In genomic region chr5:146471311-146471710, GRCm38 (mm10) we compare ENCODE assay signal across 19 mouse cellular contexts. TPM values are rescaled to one million over a fixed set of nuclear protein-coding genes. Genes with fewer than 3 reads are reported as not detected.
DNase-seq lines count a peak whose midpoint lies in the region; ATAC-seq lines count a peak whose summit lies in the region.
"Had no signal": no experiment of that assay in that cellular context is flagged by ENCODE, and none has a peak within 500 bp of the region (broad histone marks: within the 10 kb centered on the region; RNA-seq: fewer than 3 reads in every experiment).

No protein-coding gene starts in this region.

- H3K4me2 ChIP-seq in intestine, embryonic 15.5 days (replicated peaks), result no peak overlapping the region
- no peak overlapping the region for H3K4me2 ChIP-seq in intestine, embryonic 16.5 days (ENCODE audit: low read depth, low read length)
- no peak overlapping the region for H3K4me2 ChIP-seq in kidney, embryonic 15.5 days
- H3K4me2 ChIP-seq in liver, embryonic 12.5 days, result no peak overlapping the region
- no peak overlapping the region for H3K4me2 ChIP-seq in liver, embryonic 11.5 days
- no peak overlapping the region for H3K4me2 ChIP-seq in forebrain, embryonic 14.5 days (ENCODE audit: low read length)
- H3K4me2 ChIP-seq: forebrain, embryonic 13.5 days; heart, embryonic 13.5 days had no signal

- peak; percentile 29 for DNase-seq in kidney, adult 9 months
- DNase-seq in liver, embryonic 11.5 days (ENCODE audit: low spot score), result no peak
- DNase-seq in forebrain, embryonic 14.5 days (ENCODE audit: low spot score), result no peak
- DNase-seq: B cell, adult 2 months; cerebellum, adult 2 months; gastrocnemius, postnatal 36 days; heart, postnatal 36 days had no signal

- H3K27me3 ChIP-seq in intestine, embryonic 15.5 days (replicated peaks), result no peaks in the 10 kb centered on the region
- no peaks in the 10 kb centered on the region for H3K27me3 ChIP-seq in intestine, embryonic 16.5 days (replicated peaks; ENCODE audit: control insufficient read depth, insufficient read depth, low read length)
- no peaks in the 10 kb centered on the region for H3K27me3 ChIP-seq in kidney, embryonic 15.5 days
- no peaks in the 10 kb centered on the region for H3K27me3 ChIP-seq in liver, embryonic 12.5 days (replicated peaks)
- no peaks in the 10 kb centered on the region for H3K27me3 ChIP-seq in liver, embryonic 11.5 days (replicated peaks; ENCODE audit: control insufficient read depth, insufficient read depth, low read length)
- no peaks in the 10 kb centered on the region for H3K27me3 ChIP-seq in forebrain, embryonic 14.5 days (replicated peaks; ENCODE audit: control insufficient read depth, insufficient read depth, low read length)
- H3K27me3 ChIP-seq: forebrain, embryonic 13.5 days; heart, embryonic 13.5 days had no signal

- no peak overlapping the region for H3K9ac ChIP-seq in intestine, embryonic 15.5 days
- no peak overlapping the region for H3K9ac ChIP-seq in intestine, embryonic 16.5 days (ENCODE audit: low read depth, low read length)
- H3K9ac ChIP-seq in kidney, embryonic 15.5 days, result no peak overlapping the region
- no peak overlapping the region for H3K9ac ChIP-seq in liver, embryonic 12.5 days
- no peak overlapping the region for H3K9ac ChIP-seq in liver, embryonic 11.5 days (ENCODE audit: low read depth, low read length)
- no peak overlapping the region for H3K9ac ChIP-seq in forebrain, embryonic 14.5 days (ENCODE audit: low read length)
- H3K9ac ChIP-seq: forebrain, embryonic 13.5 days; heart, embryonic 13.5 days had no signal

- H3K9me3 ChIP-seq in intestine, embryonic 15.5 days, result no peaks in the 10 kb centered on the region
- H3K9me3 ChIP-seq in intestine, embryonic 16.5 days (ENCODE audit: control insufficient read depth, low read length), result no peaks in the 10 kb centered on the region
- no peaks in the 10 kb centered on the region for H3K9me3 ChIP-seq in kidney, embryonic 15.5 days (replicated peaks)
- no peaks in the 10 kb centered on the region for H3K9me3 ChIP-seq in liver, embryonic 12.5 days (replicated peaks)
- no peaks in the 10 kb centered on the region for H3K9me3 ChIP-seq in liver, embryonic 11.5 days (ENCODE audit: control insufficient read depth, low read length)
- H3K9me3 ChIP-seq in forebrain, embryonic 14.5 days (replicated peaks; ENCODE audit: control insufficient read depth, low read length), result no peaks in the 10 kb centered on the region
- H3K9me3 ChIP-seq: embryonic facial prominence, embryonic 10.5 days; forebrain, embryonic 13.5 days; heart, embryonic 13.5 days had no signal

- no peaks in the 10 kb centered on the region for H3K4me1 ChIP-seq in intestine, embryonic 15.5 days (replicated peaks)
- no peaks in the 10 kb centered on the region for H3K4me1 ChIP-seq in intestine, embryonic 16.5 days (ENCODE audit: control insufficient read depth, insufficient read depth, low read length)
- no peaks in the 10 kb centered on the region for H3K4me1 ChIP-seq in kidney, embryonic 15.5 days
- no peaks in the 10 kb centered on the region for H3K4me1 ChIP-seq in liver, embryonic 12.5 days
- no peaks in the 10 kb centered on the region for H3K4me1 ChIP-seq in liver, embryonic 11.5 days (replicated peaks; ENCODE audit: control insufficient read depth, insufficient read depth, low read length)
- H3K4me1 ChIP-seq in forebrain, embryonic 14.5 days (ENCODE audit: control insufficient read depth, insufficient read depth, low read length), result no peaks in the 10 kb centered on the region
- H3K4me1 ChIP-seq: embryonic facial prominence, embryonic 10.5 days; forebrain, embryonic 13.5 days; heart, embryonic 13.5 days had no signal

- H3K27ac ChIP-seq in intestine, embryonic 15.5 days, result no peak overlapping the region
- H3K27ac ChIP-seq in intestine, embryonic 16.5 days (ENCODE audit: low read length), result no peak overlapping the region
- no peak overlapping the region for H3K27ac ChIP-seq in kidney, embryonic 15.5 days
- no peak overlapping the region for H3K27ac ChIP-seq in liver, embryonic 12.5 days
- no peak overlapping the region for H3K27ac ChIP-seq in liver, embryonic 11.5 days (ENCODE audit: low read depth, low read length)
- H3K27ac ChIP-seq in forebrain, embryonic 14.5 days (ENCODE audit: low read depth, low read length), result no peak overlapping the region
- H3K27ac ChIP-seq: embryonic facial prominence, embryonic 10.5 days; forebrain, embryonic 13.5 days; heart, embryonic 13.5 days had no signal

- H3K36me3 ChIP-seq in intestine, embryonic 15.5 days, result no peaks in the 10 kb centered on the region
- no peaks in the 10 kb centered on the region for H3K36me3 ChIP-seq in intestine, embryonic 16.5 days (ENCODE audit: control insufficient read depth, insufficient read depth, low read length)
- no peaks in the 10 kb centered on the region for H3K36me3 ChIP-seq in kidney, embryonic 15.5 days
- H3K36me3 ChIP-seq in liver, embryonic 12.5 days, result no peaks in the 10 kb centered on the region
- no peaks in the 10 kb centered on the region for H3K36me3 ChIP-seq in liver, embryonic 11.5 days (ENCODE audit: control insufficient read depth, insufficient read depth, low read length)
- H3K36me3 ChIP-seq in forebrain, embryonic 14.5 days (ENCODE audit: control insufficient read depth, insufficient read depth, low read length), result peaks cover 9% of the 10 kb centered on the region
- H3K36me3 ChIP-seq: G1E; heart, embryonic 13.5 days had no signal

- H3K4me3 ChIP-seq in intestine, embryonic 15.5 days (replicated peaks), result no peak overlapping the region
- no peak overlapping the region for H3K4me3 ChIP-seq in intestine, embryonic 16.5 days (ENCODE audit: low read length)
- H3K4me3 ChIP-seq in kidney, embryonic 15.5 days (replicated peaks), result no peak overlapping the region
- H3K4me3 ChIP-seq in liver, embryonic 12.5 days, result no peak overlapping the region
- no peak overlapping the region for H3K4me3 ChIP-seq in liver, embryonic 11.5 days (ENCODE audit: low read depth, low read length)
- no peak overlapping the region for H3K4me3 ChIP-seq in forebrain, embryonic 14.5 days (ENCODE audit: low read depth, low read length)
- H3K4me3 ChIP-seq: embryonic facial prominence, embryonic 10.5 days; forebrain, embryonic 13.5 days; heart, embryonic 13.5 days had no signal

- 71% methylated on average over 5 of the region's 5 CpGs for WGBS in intestine, embryonic 15.5 days
- 67% methylated on average over 5 of the region's 5 CpGs for WGBS in intestine, embryonic 16.5 days
- 79% methylated on average over 5 of the region's 5 CpGs for WGBS in kidney, embryonic 15.5 days
- 53% methylated on average over 5 of the region's 5 CpGs for WGBS in liver, embryonic 12.5 days (ENCODE audit: insufficient replicate concordance)
- 80% methylated on average over 5 of the region's 5 CpGs for WGBS in liver, embryonic 11.5 days
- WGBS in forebrain, embryonic 14.5 days, result 94% methylated on average over 5 of the region's 5 CpGs

- ATAC-seq in intestine, embryonic 15.5 days, result peak; percentile 23; the same call in 1 of the 2 replicates
- ATAC-seq in intestine, embryonic 16.5 days, result no peak
- ATAC-seq in kidney, embryonic 15.5 days (replicated peaks; ENCODE audit: low FRiP score), result no peak
- peak; percentile 17; the same call in 1 of the 2 replicates for ATAC-seq in liver, embryonic 12.5 days
- ATAC-seq in liver, embryonic 11.5 days (replicated peaks; ENCODE audit: low FRiP score), result no peak
- no peak for ATAC-seq in forebrain, embryonic 14.5 days
- ATAC-seq: CD4-positive, CD25-positive, alpha-beta regulatory T cell, adult 4 months; forebrain, embryonic 13.5 days had no signal

RNA-seq across cellular contexts. Expression of gene Gm6408, which starts 10.5 kb away (rescaled TPM):
- not detected in 2 replicates for polyA plus RNA-seq in intestine, embryonic 15.5 days (2015; fragmentation: Nextera tagmentation; extraction: Ambion mirVana)
- polyA plus RNA-seq in intestine, embryonic 16.5 days (2015; fragmentation: Nextera tagmentation; extraction: Ambion mirVana), result not detected in 2 replicates
- not detected in 2 replicates for polyA plus RNA-seq in kidney, embryonic 15.5 days (2015; fragmentation: Nextera tagmentation; extraction: Ambion mirVana)
- polyA plus RNA-seq in liver, embryonic 12.5 days (2016; fragmentation: Nextera tagmentation; extraction: Ambion mirVana), result not detected in 2 replicates
- polyA plus RNA-seq in liver, embryonic 11.5 days (2014; fragmentation: Nextera tagmentation; extraction: Ambion mirVana), result not detected in 2 replicates
- polyA plus RNA-seq in forebrain, embryonic 14.5 days (2014; fragmentation: Nextera tagmentation; extraction: Ambion mirVana), result not detected in 2 replicates
- polyA plus RNA-seq: CD4-positive, CD25-positive, alpha-beta regulatory T cell, adult 4 months; embryonic facial prominence, embryonic 10.5 days; embryonic facial prominence, embryonic 14.5 days; forebrain, embryonic 13.5 days; G1E; heart, embryonic 13.5 days; heart, postnatal 0 days; hindbrain, embryonic 11.5 days had no signal

RNA-seq across cellular contexts. Expression of gene Gm6370, which starts 19.9 kb away (rescaled TPM):
- not detected in 2 replicates for polyA plus RNA-seq in intestine, embryonic 15.5 days (2015; fragmentation: Nextera tagmentation; extraction: Ambion mirVana)
- polyA plus RNA-seq in intestine, embryonic 16.5 days (2015; fragmentation: Nextera tagmentation; extraction: Ambion mirVana), result not detected in 2 replicates
- not detected in 2 replicates for polyA plus RNA-seq in kidney, embryonic 15.5 days (2015; fragmentation: Nextera tagmentation; extraction: Ambion mirVana)
- polyA plus RNA-seq in liver, embryonic 12.5 days (2016; fragmentation: Nextera tagmentation; extraction: Ambion mirVana), result not detected in 2 replicates
- polyA plus RNA-seq in liver, embryonic 11.5 days (2014; fragmentation: Nextera tagmentation; extraction: Ambion mirVana), result not detected in 2 replicates
- not detected in 2 replicates for polyA plus RNA-seq in forebrain, embryonic 14.5 days (2014; fragmentation: Nextera tagmentation; extraction: Ambion mirVana)
- polyA plus RNA-seq: CD4-positive, CD25-positive, alpha-beta regulatory T cell, adult 4 months; cerebellum, adult 2 months; embryonic facial prominence, embryonic 10.5 days; embryonic facial prominence, embryonic 14.5 days; forebrain, embryonic 13.5 days; G1E; heart, embryonic 13.5 days; heart, postnatal 0 days; hindbrain, embryonic 11.5 days had no signal

RNA-seq across cellular contexts. Expression of gene 4930449I24Rik, which starts 30.9 kb away (rescaled TPM):
- not detected in 2 replicates for polyA plus RNA-seq in intestine, embryonic 15.5 days (2015; fragmentation: Nextera tagmentation; extraction: Ambion mirVana)
- polyA plus RNA-seq in intestine, embryonic 16.5 days (2015; fragmentation: Nextera tagmentation; extraction: Ambion mirVana), result not detected in 2 replicates
- polyA plus RNA-seq in kidney, embryonic 15.5 days (2015; fragmentation: Nextera tagmentation; extraction: Ambion mirVana), result not detected in 2 replicates
- not detected in 2 replicates for polyA plus RNA-seq in liver, embryonic 12.5 days (2016; fragmentation: Nextera tagmentation; extraction: Ambion mirVana)
- polyA plus RNA-seq in liver, embryonic 11.5 days (2014; fragmentation: Nextera tagmentation; extraction: Ambion mirVana), result not detected in 2 replicates
- polyA plus RNA-seq in forebrain, embryonic 14.5 days (2014; fragmentation: Nextera tagmentation; extraction: Ambion mirVana), result not detected in 2 replicates
- polyA plus RNA-seq: CD4-positive, CD25-positive, alpha-beta regulatory T cell, adult 4 months; cerebellum, adult 2 months; embryonic facial prominence, embryonic 10.5 days; embryonic facial prominence, embryonic 14.5 days; forebrain, embryonic 13.5 days; G1E; heart, embryonic 13.5 days; heart, postnatal 0 days; hindbrain, embryonic 11.5 days had no signal

RNA-seq across cellular contexts. Expression of gene Gm3402, which starts 42.6 kb away (rescaled TPM):
- not detected in 2 replicates for polyA plus RNA-seq in intestine, embryonic 15.5 days (2015; fragmentation: Nextera tagmentation; extraction: Ambion mirVana)
- polyA plus RNA-seq in intestine, embryonic 16.5 days (2015; fragmentation: Nextera tagmentation; extraction: Ambion mirVana), result not detected in 2 replicates
- not detected in 2 replicates for polyA plus RNA-seq in kidney, embryonic 15.5 days (2015; fragmentation: Nextera tagmentation; extraction: Ambion mirVana)
- not detected in 2 replicates for polyA plus RNA-seq in liver, embryonic 12.5 days (2016; fragmentation: Nextera tagmentation; extraction: Ambion mirVana)
- not detected in 2 replicates for polyA plus RNA-seq in liver, embryonic 11.5 days (2014; fragmentation: Nextera tagmentation; extraction: Ambion mirVana)
- not detected in 2 replicates for polyA plus RNA-seq in forebrain, embryonic 14.5 days (2014; fragmentation: Nextera tagmentation; extraction: Ambion mirVana)
- polyA plus RNA-seq: CD4-positive, CD25-positive, alpha-beta regulatory T cell, adult 4 months; cerebellum, adult 2 months; embryonic facial prominence, embryonic 10.5 days; embryonic facial prominence, embryonic 14.5 days; forebrain, embryonic 13.5 days; G1E; heart, embryonic 13.5 days; heart, postnatal 0 days; hindbrain, embryonic 11.5 days had no signal

RNA-seq across cellular contexts. Expression of gene Gm3404, which starts 54.3 kb away (rescaled TPM):
- not detected in 2 replicates for polyA plus RNA-seq in intestine, embryonic 15.5 days (2015; fragmentation: Nextera tagmentation; extraction: Ambion mirVana)
- polyA plus RNA-seq in intestine, embryonic 16.5 days (2015; fragmentation: Nextera tagmentation; extraction: Ambion mirVana), result not detected in 2 replicates
- polyA plus RNA-seq in kidney, embryonic 15.5 days (2015; fragmentation: Nextera tagmentation; extraction: Ambion mirVana), result not detected in 2 replicates
- not detected in 2 replicates for polyA plus RNA-seq in liver, embryonic 12.5 days (2016; fragmentation: Nextera tagmentation; extraction: Ambion mirVana)
- polyA plus RNA-seq in liver, embryonic 11.5 days (2014; fragmentation: Nextera tagmentation; extraction: Ambion mirVana), result not detected in 2 replicates
- not detected in 2 replicates for polyA plus RNA-seq in forebrain, embryonic 14.5 days (2014; fragmentation: Nextera tagmentation; extraction: Ambion mirVana)
- polyA plus RNA-seq: CD4-positive, CD25-positive, alpha-beta regulatory T cell, adult 4 months; cerebellum, adult 2 months; embryonic facial prominence, embryonic 10.5 days; embryonic facial prominence, embryonic 14.5 days; forebrain, embryonic 13.5 days; G1E; heart, embryonic 13.5 days; heart, postnatal 0 days; hindbrain, embryonic 11.5 days had no signal

Comparison
In these comparisons a context has a peak if more than half of its experiments do, and no peak if none do; other contexts are left out.
1. ATAC-seq: peak in intestine, embryonic 15.5 days (single experiment) and liver, embryonic 12.5 days (single experiment); none in intestine, embryonic 16.5 days (single experiment), kidney, embryonic 15.5 days (single experiment), liver, embryonic 11.5 days (single experiment) and forebrain, embryonic 14.5 days (single experiment).